ENCODE assay signal across 8 mouse cellular contexts in genomic region chr4:132049549-132050200, GRCm38 (mm10). TPM values are rescaled to one million over a fixed set of nuclear protein-coding genes. Genes with fewer than 3 reads are reported as not detected.
DNase-seq lines count a peak whose midpoint lies in the region; ATAC-seq lines count a peak whose summit lies in the region.

No protein-coding gene starts in this region.

- peak; percentile 62 for DNase-seq in heart, embryonic 10.5 days (ENCODE audit: low spot score)
- no peak for DNase-seq in heart, postnatal 4 days
- DNase-seq in Muller cell, postnatal 12 days (ENCODE audit: inconsistent ontology term), result peak; percentile 35
- DNase-seq in limb, embryonic 10.5 days (ENCODE audit: low spot score), result no peak
- DNase-seq in layer of hippocampus, postnatal 14 days (ENCODE audit: low spot score in 2 of 2), result no peak
- no peak for DNase-seq in adrenal gland, postnatal 25 days

- H3K27ac ChIP-seq in heart, embryonic 10.5 days, result 0 out of 2 replicates have a peak overlapping the region, but pooled peaks have one; percentile 29
- H3K27ac ChIP-seq in limb, embryonic 10.5 days, result peak overlapping the region; percentile 99
- H3K27ac ChIP-seq in neural tube, embryonic 14.5 days (ENCODE audit: low read depth, low read length), result no peak overlapping the region

- 0 out of 2 replicates have a peak overlapping the region, but pooled peaks have one; percentile 0 for H3K9ac ChIP-seq in neural tube, embryonic 14.5 days (replicated peaks; ENCODE audit: low read depth, low read length)

- ATAC-seq in neural tube, embryonic 14.5 days (ENCODE audit: low read depth), result no peak

- peak overlapping the region; percentile 40 for H3K4me2 ChIP-seq in neural tube, embryonic 14.5 days (ENCODE audit: low read depth, low read length)

- H3K9me3 ChIP-seq in heart, embryonic 10.5 days, result no peaks in the 10 kb centered on the region
- H3K9me3 ChIP-seq in erythroblast, embryonic 14.5 days (ENCODE audit: control insufficient read depth, low read length), result no peaks in the 10 kb centered on the region
- no peaks in the 10 kb centered on the region for H3K9me3 ChIP-seq in limb, embryonic 10.5 days (replicated peaks)
- H3K9me3 ChIP-seq in neural tube, embryonic 14.5 days (ENCODE audit: control insufficient read depth, low read length), result no peaks in the 10 kb centered on the region

- peak overlapping the region; percentile 87 for H3K4me3 ChIP-seq in heart, embryonic 10.5 days
- peak overlapping the region; percentile 77 for H3K4me3 ChIP-seq in erythroblast, embryonic 14.5 days (replicated peaks)
- H3K4me3 ChIP-seq in limb, embryonic 10.5 days, result peak overlapping the region; percentile 99
- H3K4me3 ChIP-seq in neural tube, embryonic 14.5 days (ENCODE audit: low read depth, low read length), result peak overlapping the region; percentile 95

- 10% methylated on average over 14 of the region's 15 CpGs for WGBS in heart, embryonic 10.5 days
- WGBS in limb, embryonic 10.5 days, result 11% methylated on average over 15 of the region's 15 CpGs
- 8% methylated on average over 14 of the region's 15 CpGs for WGBS in neural tube, embryonic 14.5 days

- peaks cover 24% of the 10 kb centered on the region for H3K4me1 ChIP-seq in heart, embryonic 10.5 days
- peaks cover 84% of the 10 kb centered on the region for H3K4me1 ChIP-seq in erythroblast, embryonic 14.5 days (ENCODE audit: control insufficient read depth)
- H3K4me1 ChIP-seq in limb, embryonic 10.5 days, result peaks cover 23% of the 10 kb centered on the region
- H3K4me1 ChIP-seq in neural tube, embryonic 14.5 days (ENCODE audit: control insufficient read depth, insufficient read depth, low read length), result peaks cover 22% of the 10 kb centered on the region

- H3K36me3 ChIP-seq in heart, embryonic 10.5 days, result no peaks in the 10 kb centered on the region
- peaks cover 84% of the 10 kb centered on the region for H3K36me3 ChIP-seq in erythroblast, embryonic 14.5 days (ENCODE audit: control insufficient read depth)
- no peaks in the 10 kb centered on the region for H3K36me3 ChIP-seq in limb, embryonic 10.5 days
- H3K36me3 ChIP-seq in neural tube, embryonic 14.5 days (ENCODE audit: control insufficient read depth, insufficient read depth, low read length), result no peaks in the 10 kb centered on the region

- no peaks in the 10 kb centered on the region for H3K27me3 ChIP-seq in heart, embryonic 10.5 days (ENCODE audit: insufficient read depth, poor library complexity, severe bottlenecking)
- peaks cover 9% of the 10 kb centered on the region for H3K27me3 ChIP-seq in erythroblast, embryonic 14.5 days (ENCODE audit: control insufficient read depth)
- H3K27me3 ChIP-seq in limb, embryonic 10.5 days (ENCODE audit: low read depth, poor library complexity, severe bottlenecking), result no peaks in the 10 kb centered on the region
- no peaks in the 10 kb centered on the region for H3K27me3 ChIP-seq in neural tube, embryonic 14.5 days (ENCODE audit: control insufficient read depth, insufficient read depth, low read length)

RNA-seq across cellular contexts. Expression of gene Gm10300, which starts 24.8 kb away (rescaled TPM):
- polyA plus RNA-seq in heart, embryonic 10.5 days (2016; fragmentation: Nextera tagmentation; extraction: Ambion mirVana), result 0.10 TPM in 1 of 2 replicates, not detected in the other
- total RNA-seq in heart, postnatal 4 days (2021), result under 1 TPM; 0.11 to 0.12 TPM
- 0.05 and 0.06 TPM in 2 replicates for polyA plus RNA-seq in erythroblast, embryonic 14.5 days (2012)
- polyA plus RNA-seq in limb, embryonic 10.5 days (2016; fragmentation: Nextera tagmentation; extraction: Ambion mirVana), result not detected in 2 replicates
- polyA plus RNA-seq in neural tube, embryonic 14.5 days (2014; fragmentation: Nextera tagmentation; extraction: Ambion mirVana), result not detected in 2 replicates
- total RNA-seq in layer of hippocampus, postnatal 14 days (2021), result not detected
- total RNA-seq in adrenal gland, postnatal 25 days (2021), result 0.61 TPM in 1 of 2 replicates, not detected in the other

RNA-seq across cellular contexts. Expression of gene Epb41, which starts 25.4 kb away (rescaled TPM):
- polyA plus RNA-seq in heart, embryonic 10.5 days (2016; fragmentation: Nextera tagmentation; extraction: Ambion mirVana), result 73.5 and 78.8 TPM in 2 replicates
- 100 to 1,000 TPM in 1 of 2 experiments, 10 to 100 TPM in 1; 88.1 to 142 TPM for total RNA-seq in heart, postnatal 4 days (2021)
- polyA plus RNA-seq in erythroblast, embryonic 14.5 days (2012), result 120 and 121 TPM in 2 replicates
- polyA plus RNA-seq in limb, embryonic 10.5 days (2016; fragmentation: Nextera tagmentation; extraction: Ambion mirVana), result 105 and 122 TPM in 2 replicates
- 68.1 and 86.1 TPM in 2 replicates for polyA plus RNA-seq in neural tube, embryonic 14.5 days (2014; fragmentation: Nextera tagmentation; extraction: Ambion mirVana)
- 10 to 100 TPM; 28.3 to 31.3 TPM for total RNA-seq in layer of hippocampus, postnatal 14 days (2021)
- 65.5 and 70.8 TPM in 2 replicates for total RNA-seq in adrenal gland, postnatal 25 days (2021)

Comparison
In these comparisons a context has a peak if more than half of its experiments do, and no peak if none do; other contexts are left out.
1. DNase-seq: peak in heart, embryonic 10.5 days (single experiment) and Muller cell, postnatal 12 days (single experiment); none in heart, postnatal 4 days (single experiment), limb, embryonic 10.5 days (single experiment), layer of hippocampus, postnatal 14 days (0 of 2) and adrenal gland, postnatal 25 days (single experiment).
2. Peak in every context shown above with its lines, with median percentiles within 50 percentile points of each other: H3K4me3 ChIP-seq.